Mouse (Mus musculus): ENCODE results near the gene Cntd1.

GRCm38 (mm10) chr11:101264954-101265471 lies 13.8 kb upstream of the Cntd1 start:
- TF ChIP-seq POLR2A (IDR thresholded peaks at IDR 0.05; ENCODE audit: low read depth, low read length) (no peak), CTCF (conservative IDR thresholded peaks at IDR 0.05 in 1 of 2, IDR thresholded peaks at IDR 0.05 in 1 of 2; ENCODE audit: low read depth in 2 of 2, low read length in 2 of 2) (no peak), MAX (IDR thresholded peaks at IDR 0.05; ENCODE audit: low read length) (no peak), KAT2A (IDR thresholded peaks at IDR 0.05; ENCODE audit: insufficient replicate concordance, low read length) (no peak), ZMIZ1 (IDR thresholded peaks at IDR 0.05; ENCODE audit: low read depth, low read length) (no peak), EP300 (IDR thresholded peaks at IDR 0.05; ENCODE audit: low read length) (no peak)
